Mouse (Mus musculus) yolk sac, embryonic 10.5 days (tissue): ENCODE data around the gene Washc3.

Experiments
- DNase-seq: peaks from one replicate; pipeline ENCODE4 v3.0.0-alpha.2; 2017; ENCODE audit warnings: low spot score

Gene Washc3

GRCm38 (mm10) chr10:88200951-88201638, at the start of gene Washc3:
Gene Washc3, plus strand, starts transcription at chr10:88201093.
- DNase-seq, result peak; percentile 91

GRCm38 (mm10) chr10:88151658-88152057, 49.2 kb upstream of the Washc3 start:
- DNase-seq, result no peak

- DNase-seq, result no peak
Observed at GRCm38 (mm10) chr10:88162096-88162495, 38.8 kb upstream of the Washc3 start.

GRCm38 (mm10) chr10:88162676-88163075, 38.2 kb upstream of the Washc3 start:
- no peak for DNase-seq

- DNase-seq, result no peak
Observed at GRCm38 (mm10) chr10:88166158-88166557, 34.7 kb upstream of the Washc3 start.

- no peak for DNase-seq
Observed at GRCm38 (mm10) chr10:88167438-88168077, 33.3 kb upstream of the Washc3 start.

GRCm38 (mm10) chr10:88200541-88200940, 352 bp upstream of the Washc3 start:
- no peak for DNase-seq

- no peak for DNase-seq
Observed at GRCm38 (mm10) chr10:88201650-88202049, 757 bp downstream of the Washc3 start.

- no peak for DNase-seq
Observed at GRCm38 (mm10) chr10:88202581-88202980, 1.7 kb downstream of the Washc3 start.

- DNase-seq, result no peak
Observed at GRCm38 (mm10) chr10:88203236-88203635, 2.3 kb downstream of the Washc3 start.

- no peak for DNase-seq
Observed at GRCm38 (mm10) chr10:88212644-88213043, 11.8 kb downstream of the Washc3 start.

GRCm38 (mm10) chr10:88214800-88215514, 14.1 kb downstream of the Washc3 start:
- no peak for DNase-seq

GRCm38 (mm10) chr10:88218161-88218560, 17.3 kb downstream of the Washc3 start:
- DNase-seq, result no peak

- DNase-seq, result no peak
Observed at GRCm38 (mm10) chr10:88221718-88222117, 20.8 kb downstream of the Washc3 start.

- DNase-seq, result no peak
Observed at GRCm38 (mm10) chr10:88225421-88225820, 24.5 kb downstream of the Washc3 start.

- no peak for DNase-seq
Observed at GRCm38 (mm10) chr10:88227962-88228361, 27.1 kb downstream of the Washc3 start.

- no peak for DNase-seq
Observed at GRCm38 (mm10) chr10:88228521-88229017, 27.7 kb downstream of the Washc3 start.

GRCm38 (mm10) chr10:88231671-88232070, 30.8 kb downstream of the Washc3 start:
- no peak for DNase-seq

- DNase-seq, result no peak
Observed at GRCm38 (mm10) chr10:88232765-88233164, 31.9 kb downstream of the Washc3 start.

- no peak for DNase-seq
Observed at GRCm38 (mm10) chr10:88244681-88245080, 43.8 kb downstream of the Washc3 start.

GRCm38 (mm10) chr10:88250300-88250699, 49.4 kb downstream of the Washc3 start:
- DNase-seq, result no peak

- no peak for DNase-seq
Observed at GRCm38 (mm10) chr10:88252121-88252862, 51.4 kb downstream of the Washc3 start.
